Mouse (Mus musculus): ENCODE measurements around the gene Abcc6. TPM values are rescaled to one million over a fixed set of nuclear protein-coding genes. Genes with fewer than 3 reads are reported as not detected.

The Abcc6 gene
- 0.37 and 0.40 TPM in 2 replicates for polyA plus RNA-seq (2014; fragmentation: Nextera tagmentation; extraction: Ambion mirVana)

GRCm38 (mm10) chr7:46030145-46030488 lies at the start of gene Abcc6:
Abcc6 (minus strand) TSS chr7:46030302.
- H3K4me3 ChIP-seq (ENCODE audit: low read depth, low read length) = no peak within 1 kb of the TSS
- peaks cover 10% of the 10 kb centered on the region for H3K4me1 ChIP-seq (ENCODE audit: control insufficient read depth, insufficient read depth, low read length)
- H3K4me2 ChIP-seq (ENCODE audit: low read depth, low read length) = no peak within 1 kb of the TSS
- ATAC-seq (ENCODE audit: low read depth) = no peak
- no peaks in the 10 kb centered on the region for H3K36me3 ChIP-seq (ENCODE audit: control insufficient read depth, insufficient read depth, low read length)
- WGBS = 11% methylated on average over 11 of the region's 11 CpGs
- H3K9me3 ChIP-seq (ENCODE audit: control insufficient read depth, low read length) = no peaks in the 10 kb centered on the region
- H3K27me3 ChIP-seq (ENCODE audit: control insufficient read depth, insufficient read depth, low read length) = no peaks in the 10 kb centered on the region
- no peak within 1 kb of the TSS for H3K27ac ChIP-seq (ENCODE audit: low read depth, low read length)
- no peak within 1 kb of the TSS for H3K9ac ChIP-seq (replicated peaks; ENCODE audit: low read depth, low read length)

DNA sequence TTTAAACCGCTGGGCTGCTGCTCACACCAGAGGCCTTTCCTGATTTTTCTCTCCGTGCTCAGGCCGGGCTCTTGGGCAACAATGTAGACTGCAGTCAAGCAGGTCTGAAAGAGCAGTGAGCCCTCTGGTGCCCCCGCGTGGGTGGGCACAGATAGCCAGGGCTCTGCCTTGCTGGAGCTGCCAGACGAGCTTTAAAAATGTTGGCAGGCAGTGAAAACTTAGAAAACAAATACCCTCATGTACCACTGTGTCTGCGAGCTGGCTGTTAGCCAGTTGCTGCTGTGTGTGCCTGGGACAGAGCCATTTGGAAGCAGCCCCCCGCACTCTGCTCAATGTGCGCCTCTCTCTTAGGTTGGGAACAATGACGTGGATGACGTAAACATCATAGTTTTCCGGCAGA lies 47.6 kb upstream of the Abcc6 start:
- H3K4me3 ChIP-seq (ENCODE audit: low read depth, low read length) = no peak overlapping the region
- no peak overlapping the region for H3K9ac ChIP-seq (replicated peaks; ENCODE audit: low read depth, low read length)
- H3K27me3 ChIP-seq (ENCODE audit: control insufficient read depth, insufficient read depth, low read length) = no peaks in the 10 kb centered on the region
- WGBS = 76% methylated on average over 12 of the region's 12 CpGs
- peak; percentile 56; the same call in 1 of the 2 replicates for ATAC-seq (ENCODE audit: low read depth)
- no peaks in the 10 kb centered on the region for H3K4me1 ChIP-seq (ENCODE audit: control insufficient read depth, insufficient read depth, low read length)
- no peaks in the 10 kb centered on the region for H3K9me3 ChIP-seq (ENCODE audit: control insufficient read depth, low read length)
- no peak overlapping the region for H3K27ac ChIP-seq (ENCODE audit: low read depth, low read length)
- H3K36me3 ChIP-seq (ENCODE audit: control insufficient read depth, insufficient read depth, low read length) = peaks cover 49% of the 10 kb centered on the region
- no peak overlapping the region for H3K4me2 ChIP-seq (ENCODE audit: low read depth, low read length)

GRCm38 (mm10) chr7:46076844-46077243 lies 46.7 kb upstream of the Abcc6 start:
- no peak overlapping the region for H3K9ac ChIP-seq (replicated peaks; ENCODE audit: low read depth, low read length)
- peaks cover 49% of the 10 kb centered on the region for H3K36me3 ChIP-seq (ENCODE audit: control insufficient read depth, insufficient read depth, low read length)
- no peak overlapping the region for H3K4me2 ChIP-seq (ENCODE audit: low read depth, low read length)
- H3K9me3 ChIP-seq (ENCODE audit: control insufficient read depth, low read length) = no peaks in the 10 kb centered on the region
- no peaks in the 10 kb centered on the region for H3K27me3 ChIP-seq (ENCODE audit: control insufficient read depth, insufficient read depth, low read length)
- no peaks in the 10 kb centered on the region for H3K4me1 ChIP-seq (ENCODE audit: control insufficient read depth, insufficient read depth, low read length)
- H3K27ac ChIP-seq (ENCODE audit: low read depth, low read length) = no peak overlapping the region
- WGBS = 95% methylated on average over 7 of the region's 7 CpGs
- ATAC-seq (ENCODE audit: low read depth) = no peak
- no peak overlapping the region for H3K4me3 ChIP-seq (ENCODE audit: low read depth, low read length)

DNA sequence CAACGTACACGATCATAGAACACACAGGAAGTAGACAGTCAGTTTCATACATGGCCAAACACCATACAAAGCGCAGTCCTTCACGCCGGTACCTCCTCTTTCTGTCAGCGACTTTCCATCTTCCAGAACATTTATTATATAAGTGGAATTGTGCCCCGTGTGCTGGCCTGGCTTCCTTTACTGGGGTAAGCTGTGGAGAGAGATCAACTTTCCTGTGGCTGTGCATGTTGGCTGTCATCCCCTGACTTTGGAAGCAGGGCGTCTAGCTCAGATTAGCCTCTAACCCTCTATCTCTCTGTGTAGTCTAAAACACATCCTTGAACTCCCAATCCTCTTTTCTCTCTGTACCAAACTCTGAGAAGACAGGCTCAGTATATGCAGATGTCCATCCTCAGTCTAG lies 38.7 kb upstream of the Abcc6 start:
- Histone ChIP-seq H3K4me3 (ENCODE audit: low read depth, low read length) (no peak overlapping the region), H3K4me2 (ENCODE audit: low read depth, low read length) (no peak overlapping the region), H3K27me3 (ENCODE audit: control insufficient read depth, insufficient read depth, low read length) (no peaks in the 10 kb centered on the region), H3K4me1 (ENCODE audit: control insufficient read depth, insufficient read depth, low read length) (no peaks in the 10 kb centered on the region), H3K36me3 (ENCODE audit: control insufficient read depth, insufficient read depth, low read length) (peaks cover 55% of the 10 kb centered on the region), H3K27ac (ENCODE audit: low read depth, low read length) (no peak overlapping the region), H3K9me3 (ENCODE audit: control insufficient read depth, low read length) (no peaks in the 10 kb centered on the region), H3K9ac (replicated peaks; ENCODE audit: low read depth, low read length) (no peak overlapping the region)
- WGBS = 95% methylated on average over 8 of the region's 8 CpGs
- ATAC-seq (ENCODE audit: low read depth) = no peak

GRCm38 (mm10) chr7:46063296-46063695 lies 33.2 kb upstream of the Abcc6 start:
- Histone ChIP-seq H3K4me3 (ENCODE audit: low read depth, low read length) (no peak overlapping the region), H3K4me1 (ENCODE audit: control insufficient read depth, insufficient read depth, low read length) (no peaks in the 10 kb centered on the region), H3K27me3 (ENCODE audit: control insufficient read depth, insufficient read depth, low read length) (no peaks in the 10 kb centered on the region), H3K9ac (replicated peaks; ENCODE audit: low read depth, low read length) (no peak overlapping the region), H3K9me3 (ENCODE audit: control insufficient read depth, low read length) (no peaks in the 10 kb centered on the region), H3K27ac (ENCODE audit: low read depth, low read length) (no peak overlapping the region), H3K36me3 (ENCODE audit: control insufficient read depth, insufficient read depth, low read length) (peaks cover 33% of the 10 kb centered on the region), H3K4me2 (ENCODE audit: low read depth, low read length) (no peak overlapping the region)
- 98% methylated on average over 6 of the region's 6 CpGs for WGBS
- no peak for ATAC-seq (ENCODE audit: low read depth)

GRCm38 (mm10) chr7:46061614-46062013 lies 31.5 kb upstream of the Abcc6 start:
- no peak overlapping the region for H3K4me3 ChIP-seq (ENCODE audit: low read depth, low read length)
- no peaks in the 10 kb centered on the region for H3K4me1 ChIP-seq (ENCODE audit: control insufficient read depth, insufficient read depth, low read length)
- H3K9ac ChIP-seq (replicated peaks; ENCODE audit: low read depth, low read length) = no peak overlapping the region
- peaks cover 33% of the 10 kb centered on the region for H3K36me3 ChIP-seq (ENCODE audit: control insufficient read depth, insufficient read depth, low read length)
- H3K9me3 ChIP-seq (ENCODE audit: control insufficient read depth, low read length) = no peaks in the 10 kb centered on the region
- no peak for ATAC-seq (ENCODE audit: low read depth)
- 98% methylated on average over 16 of the region's 16 CpGs for WGBS
- no peaks in the 10 kb centered on the region for H3K27me3 ChIP-seq (ENCODE audit: control insufficient read depth, insufficient read depth, low read length)
- H3K4me2 ChIP-seq (ENCODE audit: low read depth, low read length) = no peak overlapping the region
- no peak overlapping the region for H3K27ac ChIP-seq (ENCODE audit: low read depth, low read length)

DNA sequence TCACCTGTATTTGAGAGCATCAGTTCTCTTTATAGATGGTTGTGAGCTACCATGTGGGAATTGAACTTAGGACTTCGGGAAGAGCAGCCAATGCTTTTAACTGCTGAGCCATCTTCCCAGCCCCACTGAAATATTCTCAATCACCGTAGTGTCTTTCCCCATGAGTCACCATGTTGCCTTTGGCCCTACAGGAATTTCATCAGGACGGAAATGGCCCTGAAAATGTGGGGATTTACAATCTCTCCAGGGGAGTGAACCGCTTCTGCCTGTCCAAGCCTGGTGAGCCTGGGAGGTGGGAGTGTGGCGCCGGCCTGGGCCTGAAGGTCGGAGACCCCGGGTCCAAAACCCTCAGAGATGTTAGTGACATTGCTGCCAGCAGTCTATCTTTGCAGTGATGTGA lies 30.6 kb upstream of the Abcc6 start:
- no peak overlapping the region for H3K4me3 ChIP-seq (ENCODE audit: low read depth, low read length)
- no peaks in the 10 kb centered on the region for H3K27me3 ChIP-seq (ENCODE audit: control insufficient read depth, insufficient read depth, low read length)
- no peak overlapping the region for H3K4me2 ChIP-seq (ENCODE audit: low read depth, low read length)
- no peaks in the 10 kb centered on the region for H3K9me3 ChIP-seq (ENCODE audit: control insufficient read depth, low read length)
- no peak overlapping the region for H3K27ac ChIP-seq (ENCODE audit: low read depth, low read length)
- peaks cover 31% of the 10 kb centered on the region for H3K36me3 ChIP-seq (ENCODE audit: control insufficient read depth, insufficient read depth, low read length)
- H3K9ac ChIP-seq (replicated peaks; ENCODE audit: low read depth, low read length) = no peak overlapping the region
- WGBS = 95% methylated on average over 8 of the region's 8 CpGs
- no peak for ATAC-seq (ENCODE audit: low read depth)
- H3K4me1 ChIP-seq (ENCODE audit: control insufficient read depth, insufficient read depth, low read length) = no peaks in the 10 kb centered on the region

GRCm38 (mm10) chr7:46058882-46059281 lies 28.8 kb upstream of the Abcc6 start:
- Histone ChIP-seq H3K9ac (replicated peaks; ENCODE audit: low read depth, low read length) (no peak overlapping the region), H3K27me3 (ENCODE audit: control insufficient read depth, insufficient read depth, low read length) (no peaks in the 10 kb centered on the region), H3K36me3 (ENCODE audit: control insufficient read depth, insufficient read depth, low read length) (peaks cover 43% of the 10 kb centered on the region), H3K4me1 (ENCODE audit: control insufficient read depth, insufficient read depth, low read length) (no peaks in the 10 kb centered on the region), H3K4me2 (ENCODE audit: low read depth, low read length) (no peak overlapping the region), H3K9me3 (ENCODE audit: control insufficient read depth, low read length) (no peaks in the 10 kb centered on the region), H3K27ac (ENCODE audit: low read depth, low read length) (no peak overlapping the region), H3K4me3 (ENCODE audit: low read depth, low read length) (no peak overlapping the region)
- 95% methylated on average over 11 of the region's 11 CpGs for WGBS
- ATAC-seq (ENCODE audit: low read depth) = no peak

- no peak for ATAC-seq (ENCODE audit: low read depth)
- no peaks in the 10 kb centered on the region for H3K27me3 ChIP-seq (ENCODE audit: control insufficient read depth, insufficient read depth, low read length)
- H3K4me1 ChIP-seq (ENCODE audit: control insufficient read depth, insufficient read depth, low read length) = no peaks in the 10 kb centered on the region
- no peaks in the 10 kb centered on the region for H3K9me3 ChIP-seq (ENCODE audit: control insufficient read depth, low read length)
- H3K36me3 ChIP-seq (ENCODE audit: control insufficient read depth, insufficient read depth, low read length) = peaks cover 44% of the 10 kb centered on the region
- 98% methylated on average over 3 of the region's 3 CpGs for WGBS
- no peak overlapping the region for H3K4me2 ChIP-seq (ENCODE audit: low read depth, low read length)
- H3K27ac ChIP-seq (ENCODE audit: low read depth, low read length) = no peak overlapping the region
- H3K4me3 ChIP-seq (ENCODE audit: low read depth, low read length) = no peak overlapping the region
- no peak overlapping the region for H3K9ac ChIP-seq (replicated peaks; ENCODE audit: low read depth, low read length)
Measured at GRCm38 (mm10) chr7:46053566-46053965, 23.5 kb upstream of the Abcc6 start.
